Mouse (Mus musculus) heart, postnatal 14 days (tissue): ENCODE results near the gene Treml1. TPM values are rescaled to one million over a fixed set of nuclear protein-coding genes. Genes with fewer than 3 reads are reported as not detected.

Experiments
- DNase-seq, 2 experiments: peaks; one replicate each; pipeline ENCODE4 v3.0.0; 2021 to 2022
- intact Hi-C: fragments of 180-260 bp; cut with DNase I; formaldehyde crosslinking; loops from one replicate; pipeline ENCODE4 v1.15.1; 2025
- total RNA-seq, 2 experiments: library from RNA; stranded (reverse); gene quantifications; 2 replicates each; pipeline ENCODE4 v1.2.3; 2021

Gene Treml1
- total RNA-seq, 2 experiments from 2014 or later: 0.22 to 0.29 TPM

DNA sequence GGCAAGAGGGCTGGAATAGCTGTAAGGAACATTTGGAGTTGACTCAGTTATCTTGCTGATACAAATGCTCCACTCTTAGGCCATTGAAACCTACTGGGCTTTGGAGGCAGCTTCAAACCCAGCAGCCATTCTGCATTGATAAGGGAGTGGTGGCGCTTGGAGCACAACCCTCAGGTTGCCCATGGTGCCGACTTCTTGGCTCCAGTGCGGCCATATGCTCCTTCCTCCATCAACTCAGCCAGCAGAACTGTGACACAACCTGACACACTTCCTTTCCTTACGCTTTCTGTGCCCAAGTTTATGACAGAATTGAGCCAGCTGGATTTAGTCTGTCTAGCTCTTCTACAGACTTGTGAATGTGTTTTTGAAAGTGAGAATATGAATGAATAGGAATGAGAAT, 47.4 kb downstream of the Treml1 start:
- intact Hi-C loops: loop anchor here (5.0 kb wide), 1 partner anchor 130 kb away; no protein-coding TSS in a partner anchor
- DNase-seq: no peak

DNA sequence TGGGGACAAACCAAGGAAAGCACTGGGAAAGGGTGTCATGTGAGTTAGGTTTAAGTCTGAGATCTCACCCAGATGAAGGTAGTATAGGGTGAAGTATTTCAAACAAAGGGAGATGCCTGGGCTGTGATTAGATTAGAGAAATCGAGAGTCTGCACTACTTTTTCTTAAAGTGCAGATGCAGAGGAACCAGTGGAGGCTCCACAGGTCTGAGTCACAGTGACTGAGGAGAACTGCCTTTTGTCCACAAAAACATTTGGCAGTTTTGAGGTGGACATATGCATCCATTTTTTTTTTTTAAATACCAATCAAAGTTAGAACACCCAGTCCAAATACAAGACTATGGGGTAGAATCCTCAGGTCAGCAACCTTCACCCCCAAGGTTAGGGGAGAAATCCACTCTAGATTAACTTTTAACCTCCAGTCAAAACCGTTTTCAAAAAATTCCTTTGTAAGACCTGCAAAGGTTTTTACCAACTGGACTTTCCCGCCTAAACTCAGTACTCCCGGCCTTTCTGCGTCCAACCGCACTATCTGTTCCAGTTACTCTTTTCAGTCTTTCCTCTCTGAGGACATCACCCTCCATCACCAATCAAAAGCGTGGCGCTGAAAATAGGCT, 48.3 kb downstream of the Treml1 start:
- no peak for DNase-seq
- intact Hi-C loops: loop anchor here (5.0 kb wide), 1 partner anchor 131 kb away; no protein-coding TSS in a partner anchor

DNA sequence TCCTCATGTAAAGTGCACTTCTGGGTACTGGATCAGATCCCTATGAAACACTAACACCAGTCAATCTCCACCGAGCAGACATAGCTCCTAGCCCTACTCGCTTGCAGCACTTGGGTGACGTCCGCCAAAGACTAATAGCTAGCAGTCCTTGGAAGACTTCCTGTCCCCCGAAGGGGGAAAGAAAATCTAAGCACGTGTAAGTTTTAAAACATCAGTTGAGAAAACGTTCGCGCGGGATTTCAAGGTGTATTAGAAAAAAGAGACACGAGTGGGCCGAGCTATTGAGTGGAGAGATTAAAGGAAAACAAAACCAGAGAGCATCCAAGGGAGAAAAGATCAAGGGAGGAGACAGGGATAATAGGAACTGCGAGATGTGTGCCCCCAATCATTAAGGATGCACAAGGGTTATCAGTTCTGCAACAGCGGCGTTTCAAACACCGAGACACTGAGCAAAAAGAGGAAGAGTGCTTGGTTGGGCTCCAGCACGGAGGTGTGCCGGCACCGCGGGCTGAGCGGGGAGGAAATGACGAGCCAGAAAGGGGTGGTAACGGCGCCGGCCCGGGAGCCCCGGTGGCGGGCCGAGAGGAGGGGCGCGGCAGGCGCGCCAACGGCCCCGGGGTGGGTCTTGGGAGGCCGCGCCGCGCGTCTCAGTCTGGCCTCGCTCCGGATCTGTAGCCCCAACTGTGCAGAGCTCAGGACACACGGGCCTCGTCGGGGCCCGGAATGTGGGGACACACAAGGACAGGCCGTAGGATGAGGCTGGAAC, 49.0 kb downstream of the Treml1 start:
- intact Hi-C loops: loop anchor here (5.0 kb wide), 1 partner anchor 131 kb away; no protein-coding TSS in a partner anchor
- DNase-seq: peak; percentile 77 to 81

- intact Hi-C loops: loop anchor here (5.0 kb wide), 1 partner anchor 132 kb away; no protein-coding TSS in a partner anchor
- DNase-seq: peak; percentile 100
Measured at GRCm38 (mm10) chr17:48409380-48410298, 49.9 kb downstream of the Treml1 start, which contains the start of the genes Nfya and Oard1. Gene Nfya, minus strand, starts transcription at chr17:48409906. Gene Oard1, plus strand, starts transcription at chr17:48410014.

GRCm38 (mm10) chr17:48410299-48410785, 50.6 kb downstream of the Treml1 start:
- DNase-seq: peak in 1 of 2 experiments; percentile 36
- intact Hi-C loops: no loop called here

- intact Hi-C loops: no loop called here
- no peak for DNase-seq
Measured at GRCm38 (mm10) chr17:48411241-48411640, 51.5 kb downstream of the Treml1 start.

- no peak for DNase-seq
- intact Hi-C loops: loop anchor here (2.0 kb wide), 1 partner anchor 51 kb away; no protein-coding TSS in a partner anchor
Measured at GRCm38 (mm10) chr17:48416011-48416410, 56.3 kb downstream of the Treml1 start.

Other genes with a start within 250 kb of the Treml1 start
- gene 9830107B12Rik, start 213.6 kb upstream of the Treml1 start, total RNA-seq: not detected
- not detected for gene A530064D06Rik, start 192.6 kb upstream of the Treml1 start, total RNA-seq
- under 1 TPM; 0.10 to 0.15 TPM for gene Trem1, start 127.1 kb upstream of the Treml1 start, total RNA-seq
- not detected for gene Trem3, start 112.1 kb upstream of the Treml1 start, total RNA-seq
- gene Treml4, start 95.6 kb upstream of the Treml1 start, total RNA-seq: under 1 TPM in 1 of 2 experiments, not detected in 1; 0.29 TPM
- gene Treml2, start 60.4 kb upstream of the Treml1 start, total RNA-seq: under 1 TPM; 0.53 to 1.00 TPM
- gene B430306N03Rik, start 43.8 kb upstream of the Treml1 start, total RNA-seq: under 1 TPM; 0.10 to 0.20 TPM
- 1 to 10 TPM; 1.9 to 2.5 TPM for gene Trem2, start 13.5 kb upstream of the Treml1 start, total RNA-seq
- 10 to 100 TPM; 24.3 to 26.5 TPM for gene Nfya, start 50.0 kb downstream of the Treml1 start, total RNA-seq
- 10 to 100 TPM; 10.7 to 12.9 TPM for gene Oard1, start 50.1 kb downstream of the Treml1 start, total RNA-seq
- gene Apobec2, start 73.0 kb downstream of the Treml1 start, total RNA-seq: 100 to 1,000 TPM; 243 TPM
- 1 to 10 TPM in 1 of 2 experiments, under 1 TPM in 1; 0.96 to 1.8 TPM for gene Tspo2, start 91.6 kb downstream of the Treml1 start, total RNA-seq
- under 1 TPM; 0.17 to 0.83 TPM for gene Unc5cl, start 95.0 kb downstream of the Treml1 start, total RNA-seq